Mouse (Mus musculus) intestine, embryonic 14.5 days (tissue): ENCODE measurements at regions not wholly inside any gene's neighbourhood (a gene's known extent, or its start where the extent isn't known, plus 50 kb on each side); places are given as distances from the start of the nearest gene placed in this dataset.

Source experiments
- ATAC-seq: fragments of 200-750 bp; cut with Nextera tagmentation; replicated peaks from 2 replicates; pipeline ENCODE4 v1.8.0; 2017; ENCODE audit warnings: low read depth, moderate number of reproducible peaks, moderate TSS enrichment, moderate library complexity; ENCODE audit not compliant: low FRiP score, low TSS enrichment
- DNase-seq: peaks from one replicate; pipeline ENCODE4 v3.0.0-alpha.2; 2018; ENCODE audit warnings: low spot score
- H3K27ac ChIP-seq: fragments of 300-500 bp; sonication (generic); 2 replicates; pipeline ENCODE4 v1.5.1; 2014; ENCODE audit warnings: low read depth, mild to moderate bottlenecking, control low read depth
- H3K27me3 ChIP-seq: fragments of 300-500 bp; sonication (generic); replicated peaks from 2 replicates; pipeline ENCODE4 v1.6.1; 2014; ENCODE audit warnings: low read length, control low read depth; ENCODE audit not compliant: control insufficient read depth, insufficient read depth
- H3K36me3 ChIP-seq: fragments of 300-500 bp; sonication (generic); 2 replicates; pipeline ENCODE4 v1.6.1; 2014; ENCODE audit warnings: low read length, control low read depth; ENCODE audit not compliant: control insufficient read depth, insufficient read depth
- H3K4me1 ChIP-seq: fragments of 300-500 bp; sonication (generic); replicated peaks from 2 replicates; pipeline ENCODE4 v1.6.1; 2014; ENCODE audit warnings: low read length, control low read depth, mixed read lengths; ENCODE audit not compliant: control insufficient read depth, insufficient read depth
- H3K4me2 ChIP-seq: fragments of 300-500 bp; sonication (generic); 2 replicates; pipeline ENCODE4 v1.6.1; 2014; ENCODE audit warnings: low read length
- H3K4me3 ChIP-seq: fragments of 300-500 bp; sonication (generic); 2 replicates; pipeline ENCODE4 v1.5.1; 2014; ENCODE audit warnings: low read depth, low read length, control low read depth, mixed read lengths
- H3K9ac ChIP-seq: fragments of 300-500 bp; sonication (generic); 2 replicates; pipeline ENCODE4 v1.6.1; 2014; ENCODE audit warnings: mild to moderate bottlenecking, low read length
- H3K9me3 ChIP-seq: fragments of 300-500 bp; sonication (generic); 2 replicates; pipeline ENCODE4 v1.6.1; 2016; ENCODE audit warnings: low read length, control low read depth; ENCODE audit not compliant: control insufficient read depth
- WGBS: fragments of 180-500 bp; shearing (Covaris S2); extraction: QIAGEN DNeasy Blood & Tissue Kit; methylation state at CpG from one replicate; pipeline ENCODE4 v1.1.7; 2014; 5-methylcytosine and 5-hydroxymethylcytosine counted together

DNA sequence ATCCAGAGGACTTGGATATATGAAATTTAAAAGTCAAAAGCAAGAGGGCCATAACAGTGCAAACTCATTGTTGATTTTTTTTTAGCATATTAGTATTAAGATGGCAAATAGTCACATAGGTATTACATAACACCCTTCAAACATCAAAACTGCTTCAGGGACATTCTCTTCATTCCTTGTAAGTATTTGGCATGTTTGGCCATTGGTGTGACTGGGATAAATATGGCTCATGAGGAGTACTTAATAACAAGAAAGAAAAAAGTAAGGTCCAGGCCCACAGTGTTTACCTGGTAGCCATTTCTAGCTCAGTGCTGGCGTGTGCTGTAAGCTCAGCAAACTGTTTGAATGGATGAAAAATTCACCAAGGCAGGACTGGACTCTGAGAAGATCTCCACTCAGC lies 67.4 kb upstream of the Abca1 start:
- Histone ChIP-seq H3K36me3 (no peaks in the 10 kb centered on the region), H3K27ac (no peak overlapping the region), H3K27me3 (no peaks in the 10 kb centered on the region), H3K9me3 (no peaks in the 10 kb centered on the region), H3K4me2 (no peak overlapping the region), H3K4me1 (0 out of 2 replicates have a peak, but pooled peaks cover 4% of the 10 kb centered on the region), H3K9ac (no peak overlapping the region), H3K4me3 (no peak overlapping the region)
- WGBS = 63% methylated on average over 1 of the region's 1 CpGs
- ATAC-seq (no peak), DNase-seq (no peak)

DNA sequence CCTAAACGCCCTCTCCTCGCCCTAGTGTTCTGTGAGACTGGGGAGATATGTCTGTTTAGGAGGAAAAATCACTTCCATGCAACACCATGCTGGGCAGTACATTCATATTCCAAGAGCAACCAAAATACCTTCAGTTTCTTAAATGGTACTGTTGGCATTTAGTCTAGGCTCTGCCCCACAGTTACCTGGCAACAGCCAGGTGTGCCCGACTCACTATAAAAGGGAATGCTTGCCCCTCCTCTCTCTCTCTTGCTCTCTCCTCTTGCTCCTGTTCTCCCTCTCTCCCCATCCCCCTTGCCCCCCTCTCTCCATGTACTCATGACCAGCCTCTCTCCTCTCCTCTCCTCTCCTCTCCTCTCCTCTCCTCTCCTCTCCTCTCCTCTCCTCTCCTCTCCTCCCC lies 66.7 kb upstream of the Abca1 start:
- no peak for ATAC-seq
- H3K36me3 ChIP-seq = no peaks in the 10 kb centered on the region
- 79% methylated on average over 3 of the region's 3 CpGs for WGBS
- no peak overlapping the region for H3K9ac ChIP-seq
- no peaks in the 10 kb centered on the region for H3K27me3 ChIP-seq
- no peak overlapping the region for H3K4me2 ChIP-seq
- no peak overlapping the region for H3K4me3 ChIP-seq
- no peak overlapping the region for H3K27ac ChIP-seq
- H3K9me3 ChIP-seq = no peaks in the 10 kb centered on the region
- no peak for DNase-seq
- 0 out of 2 replicates have a peak, but pooled peaks cover 4% of the 10 kb centered on the region for H3K4me1 ChIP-seq

GRCm38 (mm10) chr4:53223379-53223778 lies 63.7 kb upstream of the Abca1 start:
- H3K4me2 ChIP-seq = no peak overlapping the region
- no peak for DNase-seq
- H3K4me3 ChIP-seq = no peak overlapping the region
- no peak overlapping the region for H3K9ac ChIP-seq
- no peaks in the 10 kb centered on the region for H3K27me3 ChIP-seq
- ATAC-seq = no peak
- WGBS = 72% methylated on average over 3 of the region's 3 CpGs
- no peaks in the 10 kb centered on the region for H3K9me3 ChIP-seq
- H3K4me1 ChIP-seq = 0 out of 2 replicates have a peak, but pooled peaks cover 3% of the 10 kb centered on the region
- no peak overlapping the region for H3K27ac ChIP-seq
- no peaks in the 10 kb centered on the region for H3K36me3 ChIP-seq

DNA sequence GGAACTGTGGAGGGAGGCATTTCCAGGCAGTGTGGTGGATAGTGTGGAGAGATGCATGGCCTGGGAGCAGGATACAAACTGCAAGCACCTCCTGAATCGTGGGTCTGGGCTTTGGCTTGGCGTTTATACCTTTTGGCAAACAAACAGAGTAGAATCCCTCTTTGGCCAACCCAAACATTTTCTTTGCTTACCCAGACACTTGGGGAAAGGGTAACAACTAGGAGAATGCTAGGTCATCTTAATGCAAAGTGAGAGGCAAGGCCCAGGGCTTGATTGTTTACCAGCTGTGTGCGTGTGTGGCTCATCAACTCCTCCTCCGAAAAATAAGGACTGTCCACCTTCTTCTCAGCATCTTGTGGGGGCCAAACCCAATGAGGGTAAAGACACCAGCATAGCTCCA lies 61.1 kb upstream of the Abca1 start:
- 0 out of 2 replicates have a peak, but pooled peaks cover 3% of the 10 kb centered on the region for H3K4me1 ChIP-seq
- WGBS = 68% methylated on average over 4 of the region's 4 CpGs

DNA sequence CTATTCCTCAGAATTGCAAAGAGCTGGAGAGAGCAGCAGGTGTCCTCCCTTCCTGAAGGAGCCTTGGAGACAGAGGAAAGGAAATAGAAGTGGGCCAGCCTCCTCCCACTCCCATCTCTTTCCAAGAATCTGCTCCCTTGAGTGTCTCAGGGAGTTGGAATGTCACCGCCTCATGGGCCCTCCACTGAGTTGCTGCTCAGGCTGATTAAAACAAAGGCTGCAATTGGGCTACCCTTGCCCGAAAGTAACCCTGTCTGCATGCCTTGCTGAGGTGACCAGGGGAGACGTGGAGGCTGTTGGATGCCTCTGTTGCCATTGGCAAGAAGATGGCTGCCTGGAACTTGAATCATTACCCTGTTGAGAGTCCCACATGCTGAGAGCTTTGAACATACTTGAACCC lies 59.7 kb upstream of the Abca1 start:
- Histone ChIP-seq H3K4me3 (no peak overlapping the region), H3K4me2 (no peak overlapping the region), H3K36me3 (no peaks in the 10 kb centered on the region), H3K9ac (no peak overlapping the region), H3K9me3 (no peaks in the 10 kb centered on the region), H3K4me1 (0 out of 2 replicates have a peak, but pooled peaks cover 3% of the 10 kb centered on the region), H3K27ac (no peak overlapping the region), H3K27me3 (no peaks in the 10 kb centered on the region)
- DNase-seq (no peak), ATAC-seq (no peak)
- WGBS = 77% methylated on average over 3 of the region's 3 CpGs

More for the DNA sequence above, 61.1 kb upstream of the Abca1 start:
- H3K4me3 ChIP-seq = no peak overlapping the region
- ATAC-seq (no peak), DNase-seq (no peak)
- no peaks in the 10 kb centered on the region for H3K27me3 ChIP-seq
- H3K4me2 ChIP-seq = no peak overlapping the region
- H3K27ac ChIP-seq = no peak overlapping the region
- H3K9me3 ChIP-seq = no peaks in the 10 kb centered on the region
- H3K9ac ChIP-seq = no peak overlapping the region
- no peaks in the 10 kb centered on the region for H3K36me3 ChIP-seq

DNA sequence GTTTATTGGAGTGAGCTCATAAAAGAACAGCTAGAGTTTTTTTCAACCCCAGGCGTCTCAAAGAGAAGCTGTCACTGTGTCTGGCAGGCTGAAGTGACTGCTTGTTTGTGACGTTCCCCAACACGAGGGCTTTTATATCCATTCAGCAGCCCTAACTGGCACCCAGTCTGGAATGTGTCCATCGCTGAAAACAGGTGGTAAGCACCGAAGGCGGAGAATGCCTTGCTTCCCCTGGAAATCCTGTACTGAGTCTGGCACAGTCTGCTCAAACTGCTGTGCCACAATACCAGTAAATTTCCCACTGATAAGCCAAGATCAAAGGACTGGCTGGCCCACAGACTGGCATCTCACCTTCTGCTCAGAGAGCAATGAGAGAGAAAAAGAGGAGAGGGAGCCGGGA lies 59.1 kb upstream of the Abca1 start:
- no peak for DNase-seq
- H3K9ac ChIP-seq = no peak overlapping the region
- no peaks in the 10 kb centered on the region for H3K27me3 ChIP-seq
- ATAC-seq = no peak
- no peak overlapping the region for H3K4me2 ChIP-seq
- no peaks in the 10 kb centered on the region for H3K36me3 ChIP-seq
- 39% methylated on average over 7 of the region's 7 CpGs for WGBS
- no peak overlapping the region for H3K27ac ChIP-seq
- no peaks in the 10 kb centered on the region for H3K9me3 ChIP-seq
- H3K4me3 ChIP-seq = no peak overlapping the region
- H3K4me1 ChIP-seq = 0 out of 2 replicates have a peak, but pooled peaks cover 3% of the 10 kb centered on the region

- Histone ChIP-seq H3K4me1 (0 out of 2 replicates have a peak, but pooled peaks cover 3% of the 10 kb centered on the region), H3K27ac (no peak overlapping the region), H3K9me3 (no peaks in the 10 kb centered on the region), H3K4me2 (peak overlapping the region; percentile 91), H3K36me3 (no peaks in the 10 kb centered on the region), H3K27me3 (no peaks in the 10 kb centered on the region), H3K9ac (no peak overlapping the region; the same call in 1 of the 2 replicates), H3K4me3 (peak overlapping the region; percentile 53)
- ATAC-seq (no peak), DNase-seq (no peak)
- WGBS = 36% methylated on average over 5 of the region's 5 CpGs
Observed at GRCm38 (mm10) chr4:53218291-53218640, 58.6 kb upstream of the Abca1 start.

- 0 out of 2 replicates have a peak, but pooled peaks cover 3% of the 10 kb centered on the region for H3K4me1 ChIP-seq
- H3K4me3 ChIP-seq = peak overlapping the region; percentile 53
- peak overlapping the region; percentile 45 for H3K9ac ChIP-seq
- peak overlapping the region; percentile 91 for H3K4me2 ChIP-seq
- 0 out of 2 replicates have a peak overlapping the region, but pooled peaks have one; percentile 38 for H3K27ac ChIP-seq
- H3K27me3 ChIP-seq = no peaks in the 10 kb centered on the region
- under 1% methylated on average over 38 of the region's 38 CpGs for WGBS
- ATAC-seq = peak; percentile 87
- no peaks in the 10 kb centered on the region for H3K36me3 ChIP-seq
- peak; percentile 84 for DNase-seq
- no peaks in the 10 kb centered on the region for H3K9me3 ChIP-seq
Observed at GRCm38 (mm10) chr4:53217608-53218290, 58.1 kb upstream of the Abca1 start.

DNA sequence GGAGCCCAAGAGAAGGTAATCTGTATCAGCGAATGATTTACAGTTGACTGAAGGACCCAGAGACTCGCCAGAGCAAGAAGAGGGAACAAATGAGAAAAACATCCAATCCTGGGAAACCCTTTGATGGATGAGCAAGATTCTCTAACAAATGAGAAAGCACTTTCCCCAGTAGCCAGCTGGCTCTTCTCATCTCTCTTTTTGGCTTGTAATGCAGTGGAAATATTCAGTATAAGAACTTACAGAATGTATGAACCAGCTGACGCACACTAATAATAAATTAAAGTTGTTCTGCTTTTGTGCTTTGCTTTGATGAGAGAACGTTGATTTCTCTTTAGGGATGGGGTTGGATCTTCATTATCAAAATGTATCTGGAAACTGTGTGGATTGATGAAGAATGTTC lies 52.8 kb upstream of the Abca1 start:
- no peak overlapping the region for H3K27ac ChIP-seq
- 0 out of 2 replicates have a peak, but pooled peaks cover 3% of the 10 kb centered on the region for H3K4me1 ChIP-seq
- no peaks in the 10 kb centered on the region for H3K27me3 ChIP-seq
- H3K36me3 ChIP-seq = no peaks in the 10 kb centered on the region
- no peaks in the 10 kb centered on the region for H3K9me3 ChIP-seq
- DNase-seq (no peak), ATAC-seq (no peak)
- no peak overlapping the region for H3K4me2 ChIP-seq
- no peak overlapping the region for H3K9ac ChIP-seq
- WGBS = 52% methylated on average over 4 of the region's 4 CpGs
- H3K4me3 ChIP-seq = no peak overlapping the region
